Mouse (Mus musculus) Muller cell, postnatal 12 days (primary cell): ENCODE data around the gene Dnajb6.
"Not testable (repeated sequence)": the region's sequence is repeated elsewhere in the genome, so short reads cannot be mapped to it uniquely, and the experiment has no call there.

Source experiments
- DNase-seq: peaks from one replicate; pipeline ENCODE4 v3.0.0-alpha.2; 2015; ENCODE audit errors: inconsistent ontology term

Dnajb6 gene

DNA sequence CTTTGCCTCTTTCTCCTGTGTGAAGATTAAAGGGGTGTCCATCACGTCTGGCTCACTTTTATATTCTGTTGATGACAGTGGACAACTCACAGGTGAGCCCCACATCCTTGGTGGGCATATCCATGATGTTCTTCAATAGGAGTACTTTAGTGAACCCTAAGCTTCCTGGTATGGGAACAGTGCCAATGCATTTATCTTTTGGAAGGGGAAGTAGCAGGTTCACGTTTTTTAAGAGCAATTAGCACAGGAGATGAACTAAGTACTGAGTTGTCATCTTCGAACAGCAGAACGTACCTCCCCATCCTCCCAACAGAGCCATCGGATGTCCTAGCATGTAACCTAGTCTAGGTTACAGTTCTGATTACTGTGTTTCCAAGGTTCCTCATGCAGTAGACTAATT lies 23.8 kb downstream of the Dnajb6 start:
- DNase-seq = no peak

- DNase-seq = no peak
These were observed 35.4 kb downstream of the Dnajb6 start for GRCm38 (mm10) chr5:29770935-29771334.

DNA sequence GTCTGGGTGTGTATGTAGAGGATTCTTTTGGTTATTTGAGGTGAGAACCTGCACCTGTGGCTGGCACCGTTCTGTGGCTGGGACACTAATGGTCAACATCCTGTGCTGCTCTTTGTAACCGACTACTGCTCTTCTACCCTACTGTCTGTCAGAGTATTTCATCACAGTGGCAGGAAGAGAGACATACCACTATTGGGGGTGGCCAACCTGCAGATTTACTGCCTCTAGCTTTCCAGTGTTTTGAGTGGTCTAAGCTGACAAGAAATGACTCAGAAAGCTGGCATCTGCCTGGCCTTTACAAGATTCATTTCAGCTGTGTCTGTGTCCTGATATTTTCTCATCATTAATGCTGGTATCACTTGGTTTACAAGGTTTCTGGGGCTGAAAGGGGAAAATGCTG lies 36.5 kb downstream of the Dnajb6 start:
- peak; percentile 67 for DNase-seq

- peak; percentile 60 for DNase-seq
These were observed 37.3 kb downstream of the Dnajb6 start for GRCm38 (mm10) chr5:29772651-29773330.

- DNase-seq = peak; percentile 46
These were observed 38.1 kb downstream of the Dnajb6 start for GRCm38 (mm10) chr5:29773460-29774150.

DNA sequence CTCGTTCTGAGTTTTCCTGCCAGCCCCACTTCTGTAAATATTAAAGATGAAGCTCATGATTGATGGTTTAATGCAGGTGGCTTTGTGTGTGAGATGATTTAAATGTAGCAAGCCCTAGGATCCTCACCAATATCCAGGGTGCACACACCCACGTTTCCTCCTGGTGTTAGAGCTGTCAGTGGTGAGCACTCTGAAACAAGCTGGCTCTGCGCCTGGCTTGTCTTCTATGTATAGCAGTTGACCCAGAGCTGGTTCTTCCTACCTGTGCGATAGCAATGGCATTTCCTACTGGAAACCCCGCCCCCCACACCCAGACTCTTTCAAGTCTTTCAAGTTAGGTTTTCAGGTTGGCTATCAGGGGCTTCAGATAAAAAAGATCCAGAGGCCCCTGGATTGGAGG lies 39.9 kb downstream of the Dnajb6 start:
- DNase-seq = no peak

DNA sequence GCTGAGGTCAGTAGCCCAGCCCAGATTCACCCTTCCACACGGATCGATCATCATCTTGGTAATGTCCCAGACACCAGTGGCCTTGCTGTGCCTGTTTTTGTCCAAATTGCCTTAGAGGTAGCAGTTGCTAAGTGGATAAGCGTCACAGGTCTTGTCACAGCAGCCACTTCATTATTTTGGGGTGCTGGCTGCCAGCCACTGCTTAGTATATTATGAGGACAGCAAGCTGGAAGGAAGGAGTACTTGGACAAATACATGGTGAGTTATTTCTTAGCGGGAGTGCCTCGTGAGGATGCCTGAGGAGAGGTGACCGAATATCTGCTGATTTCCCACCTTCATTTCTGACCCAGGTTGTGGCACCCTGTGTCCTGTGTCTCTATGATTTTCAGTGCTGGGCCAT lies 42.5 kb downstream of the Dnajb6 start:
- no peak for DNase-seq

- not testable (repeated sequence) for DNase-seq
These were observed 44.2 kb downstream of the Dnajb6 start for GRCm38 (mm10) chr5:29779733-29780132.

GRCm38 (mm10) chr5:29782261-29782660 lies 46.8 kb downstream of the Dnajb6 start:
- no peak for DNase-seq

DNA sequence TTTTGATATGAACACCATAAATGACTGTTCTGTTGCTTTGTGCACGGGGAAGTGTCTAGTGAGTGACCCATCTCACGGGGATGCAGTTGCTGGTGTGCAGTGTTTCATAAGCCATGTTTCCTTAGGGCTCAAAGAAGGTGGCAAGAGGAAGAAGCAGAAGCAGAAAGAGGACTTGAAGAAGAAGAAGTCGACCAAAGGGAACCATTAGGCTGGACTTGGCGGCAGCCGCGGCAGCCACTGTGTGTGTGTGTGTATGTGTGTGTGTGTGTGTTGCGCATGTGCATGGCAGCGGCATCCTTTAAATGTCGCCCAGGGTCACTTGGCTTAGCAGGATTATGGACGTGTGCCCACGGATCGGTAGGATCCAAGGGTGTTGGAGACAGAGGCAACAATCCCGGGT lies 49.4 kb downstream of the Dnajb6 start:
- not testable (repeated sequence) for DNase-seq

GRCm38 (mm10) chr5:29785953-29786352 lies 50.5 kb downstream of the Dnajb6 start:
- DNase-seq = not testable (repeated sequence)

GRCm38 (mm10) chr5:29794933-29795332 lies 59.4 kb downstream of the Dnajb6 start:
- DNase-seq = not testable (repeated sequence)

DNA sequence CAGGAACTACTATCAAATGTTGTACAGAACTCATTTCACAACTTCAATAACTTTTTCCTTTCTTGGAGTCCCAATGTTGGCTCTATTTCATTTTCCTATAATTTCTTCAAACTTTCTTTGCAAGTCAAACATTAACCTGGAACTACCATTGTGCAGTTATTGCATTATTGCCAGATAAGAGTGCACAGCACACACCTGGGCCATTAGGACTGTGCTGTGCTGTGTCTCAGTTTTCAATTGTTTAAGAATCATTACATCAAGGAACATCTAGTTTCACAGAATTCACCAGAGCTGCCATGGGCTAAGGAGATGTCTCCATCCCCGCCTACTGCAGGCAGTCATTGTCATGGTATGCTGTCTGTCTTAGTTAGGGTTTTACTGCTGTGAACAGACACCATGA lies 73.5 kb downstream of the Dnajb6 start:
- no peak for DNase-seq

DNA sequence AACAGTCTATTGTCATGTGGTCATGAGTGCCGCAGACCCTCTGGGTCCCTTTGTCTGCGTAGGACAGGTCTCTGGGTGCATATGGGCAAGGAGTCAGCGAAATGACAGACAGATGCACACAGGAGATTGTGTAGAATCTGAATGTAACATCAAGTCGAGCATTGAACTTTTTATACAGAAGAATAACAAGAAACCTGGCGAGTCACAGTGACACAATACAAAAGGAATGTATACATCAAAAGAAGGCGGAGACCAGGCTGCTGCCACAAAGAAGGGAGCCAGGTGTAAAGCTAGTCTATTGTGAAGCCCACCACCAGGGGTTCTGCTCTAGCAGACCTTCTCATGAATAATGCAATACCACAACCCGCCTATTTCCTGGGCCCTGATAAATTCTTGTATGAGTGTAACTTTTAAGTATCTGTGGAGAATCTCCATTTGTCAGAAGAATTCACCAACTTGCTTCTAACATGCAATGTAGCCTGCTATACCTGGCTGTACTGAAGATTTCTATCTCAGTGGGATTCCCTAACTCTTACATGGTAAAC lies 76.0 kb downstream of the Dnajb6 start:
- not testable (repeated sequence) for DNase-seq

- DNase-seq = no peak
These were observed 81.2 kb downstream of the Dnajb6 start for GRCm38 (mm10) chr5:29816523-29817242.

GRCm38 (mm10) chr5:29817400-29817799 lies 81.9 kb downstream of the Dnajb6 start:
- DNase-seq = peak; percentile 25

DNA sequence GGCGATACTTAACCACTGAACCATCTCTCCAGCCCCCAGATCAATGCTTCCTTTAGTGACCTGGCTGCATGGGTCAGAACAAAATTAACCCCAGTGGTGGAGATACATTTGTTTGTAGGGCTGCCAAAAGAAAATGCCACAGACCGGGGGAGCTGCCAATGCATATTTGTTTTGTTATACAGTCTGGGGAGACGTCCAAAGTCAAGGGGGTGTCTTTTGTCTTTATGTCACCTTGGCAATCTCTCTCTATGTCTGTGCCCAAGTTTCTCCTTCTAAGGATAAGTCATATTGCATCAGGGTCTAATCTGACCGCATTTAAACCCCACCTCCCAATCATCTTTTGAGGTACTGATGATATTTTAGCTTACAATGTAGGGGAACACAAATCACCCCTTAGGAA lies 82.8 kb downstream of the Dnajb6 start:
- peak; percentile 66 for DNase-seq

- DNase-seq = peak; percentile 43
These were observed 89.3 kb downstream of the Dnajb6 start for GRCm38 (mm10) chr5:29824796-29825195.

DNA sequence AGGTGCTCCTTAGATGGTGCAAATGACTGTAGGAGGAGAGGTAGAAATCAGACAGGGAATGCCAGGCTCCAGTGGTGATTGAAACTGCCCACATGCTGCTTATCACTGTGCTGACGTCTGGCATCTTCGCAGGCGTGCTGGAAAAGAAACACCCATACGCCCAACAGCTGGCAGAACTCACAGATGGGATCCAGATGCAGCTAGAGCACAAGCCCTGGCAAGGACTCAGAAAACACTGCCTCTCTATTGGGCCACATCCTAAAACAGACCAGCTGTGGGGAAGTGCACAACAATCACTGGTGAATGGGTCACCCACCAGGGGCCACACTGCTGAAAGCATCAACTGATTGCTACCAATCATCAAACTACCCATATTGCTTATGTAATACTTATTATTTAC lies 91.3 kb downstream of the Dnajb6 start:
- no peak for DNase-seq

DNA sequence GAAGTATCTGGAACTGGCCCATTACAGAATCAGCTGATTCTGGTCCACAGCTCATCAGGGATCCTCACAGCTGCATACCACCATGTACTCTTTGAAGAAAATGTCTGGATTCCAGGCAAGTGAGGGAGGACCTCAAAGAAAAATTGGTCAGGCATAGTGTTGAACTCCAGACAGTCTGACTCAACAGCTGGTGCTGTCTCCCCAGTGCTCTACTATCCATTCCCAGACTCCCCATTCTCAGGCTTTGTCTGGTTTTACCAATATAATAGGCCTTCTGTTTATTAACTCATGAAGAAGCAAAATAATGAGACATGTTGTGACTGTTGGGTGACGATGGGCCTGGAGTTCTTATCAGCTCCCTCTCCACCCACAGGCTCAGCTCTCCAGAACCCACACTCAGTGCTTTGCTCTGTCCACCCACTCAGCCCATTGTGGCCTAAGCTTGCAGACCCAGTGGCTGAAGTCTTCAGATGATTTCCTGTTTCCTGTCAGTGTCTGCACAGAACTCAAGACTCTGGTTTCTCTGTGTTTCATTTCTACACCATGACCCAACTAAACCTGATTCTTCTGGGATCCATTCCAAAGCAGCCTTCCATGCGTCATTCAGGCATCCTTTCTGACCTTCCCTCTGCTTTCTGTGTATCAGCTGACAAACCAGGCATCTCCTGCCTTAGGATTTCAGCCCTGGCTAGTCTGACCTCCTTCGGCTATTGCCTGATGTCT lies 107.1 kb downstream of the Dnajb6 start:
- peak; percentile 93 for DNase-seq

DNA sequence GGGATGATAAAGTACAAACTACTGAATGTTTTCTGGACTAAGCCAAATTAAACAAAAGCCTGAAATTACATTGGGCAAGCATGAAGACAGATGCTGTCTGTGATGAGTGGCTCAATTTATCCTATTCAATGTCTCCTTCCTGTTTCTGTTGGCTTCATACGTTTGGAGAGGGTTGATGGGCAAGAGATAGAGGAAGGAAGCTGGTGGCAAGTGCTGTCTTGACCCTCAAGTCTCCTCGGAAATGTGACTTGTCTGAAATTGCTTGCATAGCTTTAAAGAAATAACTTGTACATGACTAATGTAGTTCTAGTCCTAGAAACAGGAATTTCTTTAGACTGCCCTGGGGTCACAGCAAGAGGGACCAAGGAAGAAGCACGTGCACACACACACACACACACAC lies 109.5 kb downstream of the Dnajb6 start:
- DNase-seq = peak; percentile 25

DNA sequence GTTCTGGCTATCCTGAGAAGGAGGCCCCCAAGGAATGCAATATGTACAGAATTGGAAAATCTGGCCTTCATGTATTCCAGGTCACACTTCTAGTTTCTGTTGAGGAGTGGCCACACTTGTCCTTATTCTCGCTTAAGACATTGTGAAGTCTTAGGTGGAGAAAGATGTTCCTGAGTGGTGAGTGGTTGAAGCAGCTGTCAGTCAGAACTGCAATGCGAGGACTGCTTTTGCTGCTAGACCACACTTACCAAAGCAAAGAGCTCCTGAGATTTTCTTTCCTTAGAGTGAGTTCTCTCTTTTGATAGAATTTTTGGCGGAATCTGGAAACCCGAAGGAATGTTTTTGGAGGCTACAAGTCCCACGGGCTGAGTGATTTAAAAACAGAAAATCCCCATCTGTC lies 112.0 kb downstream of the Dnajb6 start:
- DNase-seq = no peak
